Mouse (Mus musculus) splenic B cell, adult 2 months (primary cell): ENCODE results near the gene Pacsin2.

Experiments
- DNase-seq: peaks from one replicate; pipeline ENCODE4 v3.0.0-alpha.2; 2011; ENCODE audit warnings: low read depth, low spot score
- H3K27me3 ChIP-seq: 2 replicates; pipeline ENCODE4 v1.6.1; 2012; ENCODE audit warnings: mild to moderate bottlenecking, low read length, moderate library complexity, mixed read lengths; ENCODE audit not compliant: control insufficient read depth, poor library complexity, insufficient read depth, severe bottlenecking
- H3K36me3 ChIP-seq: 2 replicates; pipeline ENCODE4 v1.6.1; 2012; ENCODE audit warnings: mild to moderate bottlenecking, low read length, moderate library complexity, mixed read lengths; ENCODE audit not compliant: control insufficient read depth, poor library complexity, insufficient read depth, severe bottlenecking

The Pacsin2 gene

GRCm38 (mm10) chr15:83450007-83450406, 14.4 kb downstream of the Pacsin2 start:
- Histone ChIP-seq H3K36me3 (no peaks in the 10 kb centered on the region), H3K27me3 (no peaks in the 10 kb centered on the region)
- no peak for DNase-seq

DNA sequence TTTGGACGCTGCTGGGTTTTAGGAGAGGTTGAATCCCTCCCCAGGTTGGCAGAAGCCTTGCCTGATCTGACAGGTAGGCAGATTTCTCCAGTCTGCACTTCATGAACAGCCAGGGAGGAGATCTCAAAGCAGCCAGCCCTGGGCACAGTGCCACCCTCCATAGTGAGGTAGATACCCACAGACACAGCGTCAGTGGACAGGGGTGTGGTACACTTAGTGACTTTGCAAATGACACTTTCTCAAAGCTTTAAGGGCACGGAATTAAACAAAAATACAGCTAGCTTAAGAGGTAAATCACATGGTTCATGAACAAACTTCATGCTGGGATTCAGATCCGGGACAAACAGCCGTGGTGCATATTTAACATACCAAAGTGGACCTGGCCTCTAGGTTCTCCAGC, 15.8 kb downstream of the Pacsin2 start:
- Histone ChIP-seq H3K36me3 (no peaks in the 10 kb centered on the region), H3K27me3 (no peaks in the 10 kb centered on the region)
- DNase-seq, result no peak

- peak; percentile 39 for DNase-seq
- Histone ChIP-seq H3K27me3 (no peaks in the 10 kb centered on the region), H3K36me3 (no peaks in the 10 kb centered on the region)
These were observed 16.4 kb downstream of the Pacsin2 start for GRCm38 (mm10) chr15:83447791-83448544.

DNA sequence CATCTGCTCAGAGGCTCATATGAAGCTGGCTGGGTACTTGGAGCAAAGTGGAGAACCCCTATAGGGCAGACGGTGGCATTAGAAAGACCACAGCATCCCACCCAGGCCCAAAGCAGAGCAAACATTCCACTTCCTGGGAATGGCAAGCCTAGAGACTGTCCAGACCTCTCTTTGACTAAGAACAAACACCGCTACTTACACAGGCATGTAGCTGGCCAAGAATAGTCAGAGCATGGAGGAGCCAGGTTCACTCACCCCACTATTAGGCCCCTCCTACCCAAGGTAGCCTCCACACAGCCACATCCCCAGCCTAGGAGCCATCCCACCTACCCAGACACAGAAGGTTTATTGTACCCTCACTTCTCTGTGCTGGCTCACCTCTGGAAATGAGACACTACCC, 18.5 kb downstream of the Pacsin2 start:
- H3K27me3 ChIP-seq, result no peaks in the 10 kb centered on the region
- DNase-seq, result no peak
- H3K36me3 ChIP-seq, result no peaks in the 10 kb centered on the region

DNA sequence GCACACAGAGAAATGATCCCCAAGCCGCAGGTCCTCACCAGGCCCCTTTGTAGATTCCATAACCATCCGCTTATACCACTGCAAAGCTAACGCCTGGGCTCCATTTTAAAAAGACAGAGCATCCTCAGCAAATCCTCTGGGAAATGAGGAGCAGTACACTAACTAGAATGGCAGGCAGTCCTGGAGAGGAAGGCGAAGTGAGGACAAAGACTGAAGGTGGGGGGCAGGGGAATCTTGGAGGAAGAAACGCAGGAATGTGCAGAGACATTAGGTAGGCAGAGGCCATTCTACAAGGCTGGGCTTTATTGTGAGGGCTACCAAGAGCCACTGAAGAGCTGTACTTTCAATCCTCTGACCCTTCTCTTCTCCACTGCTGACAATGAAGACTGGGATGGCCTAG, 19.0 kb downstream of the Pacsin2 start:
- DNase-seq, result no peak
- no peaks in the 10 kb centered on the region for H3K36me3 ChIP-seq
- no peaks in the 10 kb centered on the region for H3K27me3 ChIP-seq

DNA sequence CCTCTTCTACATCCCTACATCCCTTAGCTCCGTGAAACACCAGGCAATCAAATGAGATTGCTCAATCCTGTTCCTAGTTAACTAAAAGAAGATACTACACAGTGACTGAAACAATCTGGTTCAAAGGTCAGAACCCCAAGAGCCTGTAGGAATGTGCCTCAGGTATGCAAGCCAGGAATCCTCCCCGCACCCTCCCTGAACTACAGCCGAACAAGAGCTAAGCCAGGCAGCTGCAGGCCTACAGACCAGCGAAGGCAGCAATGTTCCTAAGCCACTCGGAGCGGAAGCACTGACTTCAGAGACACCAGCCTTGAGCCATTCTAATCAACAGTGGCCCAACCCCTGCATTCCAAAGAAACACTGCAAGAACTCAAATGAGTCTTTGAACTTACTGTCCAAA, 20.0 kb downstream of the Pacsin2 start:
- no peak for DNase-seq
- no peaks in the 10 kb centered on the region for H3K27me3 ChIP-seq
- no peaks in the 10 kb centered on the region for H3K36me3 ChIP-seq

DNA sequence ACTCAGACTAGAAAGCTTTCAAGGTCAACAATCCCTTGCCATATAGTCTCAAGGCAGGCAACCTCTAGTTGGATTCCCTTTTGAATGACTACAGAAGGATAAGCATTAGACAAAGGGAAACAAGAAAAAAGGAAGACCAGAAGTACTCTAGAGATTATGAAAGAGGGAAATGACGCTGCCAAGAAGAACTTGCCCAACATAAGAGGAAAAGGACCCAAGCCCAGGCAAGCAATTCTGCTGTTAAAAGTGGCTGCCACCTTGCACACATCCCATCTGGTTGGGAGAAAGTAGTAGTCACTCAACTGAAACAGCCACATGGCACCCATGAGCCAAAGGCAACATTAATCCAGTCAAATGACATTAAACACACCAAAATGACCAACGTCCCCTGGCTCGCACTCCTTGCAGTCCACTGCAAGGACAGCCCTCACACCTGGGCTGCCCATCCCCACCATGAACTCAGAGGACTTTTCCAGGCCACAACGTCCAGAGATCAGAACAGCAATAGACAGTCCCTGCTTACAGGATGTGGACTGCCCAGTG, 21.8 kb downstream of the Pacsin2 start:
- DNase-seq, result no peak
- H3K27me3 ChIP-seq, result no peaks in the 10 kb centered on the region
- no peaks in the 10 kb centered on the region for H3K36me3 ChIP-seq

DNA sequence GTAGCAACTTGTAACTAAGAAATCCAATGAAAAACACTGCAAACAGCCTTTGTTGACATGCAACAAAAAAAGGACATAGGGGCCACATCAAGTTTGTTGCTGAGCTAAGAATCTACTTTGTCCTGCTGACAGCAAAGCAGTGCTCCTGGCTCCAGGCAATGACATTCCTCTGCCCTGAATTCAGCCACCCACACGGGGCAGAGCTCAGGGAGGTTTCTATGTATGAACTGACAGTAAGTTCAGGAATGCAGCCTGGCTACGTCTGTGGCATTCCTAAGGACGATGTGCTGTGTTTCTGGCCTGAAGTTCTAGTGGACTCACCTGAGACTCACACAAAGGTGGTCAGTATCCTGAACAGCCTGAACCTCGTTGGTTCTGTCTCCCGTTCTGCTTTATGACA, 23.7 kb downstream of the Pacsin2 start:
- H3K36me3 ChIP-seq, result no peaks in the 10 kb centered on the region
- no peak for DNase-seq
- H3K27me3 ChIP-seq, result no peaks in the 10 kb centered on the region

- Histone ChIP-seq H3K36me3 (no peaks in the 10 kb centered on the region), H3K27me3 (no peaks in the 10 kb centered on the region)
- no peak for DNase-seq
These were observed 27.9 kb downstream of the Pacsin2 start for GRCm38 (mm10) chr15:83436541-83436940.

- H3K36me3 ChIP-seq, result no peaks in the 10 kb centered on the region
- H3K27me3 ChIP-seq, result no peaks in the 10 kb centered on the region
- DNase-seq, result peak; percentile 31
These were observed 28.9 kb downstream of the Pacsin2 start for GRCm38 (mm10) chr15:83435324-83436090.

DNA sequence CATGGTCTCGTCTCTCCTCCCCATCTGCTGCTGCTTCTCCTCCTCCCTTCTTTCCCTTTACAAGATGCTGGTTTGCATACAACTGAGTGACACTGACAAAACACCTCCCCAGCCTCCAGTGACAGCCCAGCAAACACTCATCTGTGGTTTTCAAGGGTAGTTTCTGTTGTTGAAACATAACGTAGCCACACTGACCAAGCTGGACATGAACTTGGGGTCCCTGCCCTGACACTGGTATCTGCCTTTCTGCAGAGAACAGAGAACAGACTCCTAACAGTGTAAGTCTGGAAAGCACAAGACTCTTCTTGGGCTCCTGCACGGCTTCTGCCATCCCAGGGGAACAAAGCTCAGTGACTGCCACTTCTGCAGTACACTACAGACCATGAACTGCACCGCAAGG, 29.7 kb downstream of the Pacsin2 start:
- no peaks in the 10 kb centered on the region for H3K27me3 ChIP-seq
- no peak for DNase-seq
- no peaks in the 10 kb centered on the region for H3K36me3 ChIP-seq

GRCm38 (mm10) chr15:83433344-83433743, 31.1 kb downstream of the Pacsin2 start:
- no peaks in the 10 kb centered on the region for H3K27me3 ChIP-seq
- no peak for DNase-seq

DNA sequence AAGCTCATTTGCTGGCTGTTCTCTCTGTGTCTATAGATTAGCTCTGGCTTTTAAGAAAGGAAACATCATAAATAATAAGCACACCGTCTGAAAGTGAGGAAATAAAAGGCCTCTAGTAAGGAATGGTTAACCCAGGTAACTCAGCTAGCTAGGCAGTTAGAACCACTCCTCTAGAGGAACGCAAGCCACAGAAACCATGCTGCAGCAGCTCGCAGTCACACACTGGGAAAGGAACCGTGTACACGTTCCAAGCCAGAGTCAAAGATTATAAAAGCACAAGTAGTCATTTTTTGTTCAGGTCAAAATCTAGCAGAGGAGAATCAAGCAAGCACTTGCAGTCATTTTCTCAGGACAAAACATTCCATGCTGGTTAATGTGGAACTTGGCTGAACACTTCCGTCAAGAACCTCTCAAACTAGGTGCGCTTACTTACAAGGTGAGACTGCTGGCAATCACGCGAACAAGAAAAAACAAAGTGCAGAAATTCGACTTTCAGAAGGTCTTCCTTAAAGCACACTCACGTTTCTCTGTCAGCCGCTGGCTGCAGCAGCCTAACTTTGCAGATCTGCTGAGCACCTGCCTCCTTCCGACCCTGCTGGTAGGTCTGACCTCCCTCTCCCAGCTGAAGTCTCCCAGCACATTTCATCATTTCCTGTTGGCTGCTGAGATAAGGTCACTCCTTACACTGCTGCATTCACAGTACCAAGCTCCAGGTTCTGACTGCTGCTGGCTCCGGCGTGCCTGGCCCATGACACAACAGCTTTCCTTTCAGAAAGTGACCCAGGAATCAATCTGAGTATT, 32.0 kb downstream of the Pacsin2 start:
- H3K36me3 ChIP-seq, result no peaks in the 10 kb centered on the region
- DNase-seq, result peak; percentile 25
- H3K27me3 ChIP-seq, result no peaks in the 10 kb centered on the region

More at GRCm38 (mm10) chr15:83433344-83433743, 31.1 kb downstream of the Pacsin2 start:
- no peaks in the 10 kb centered on the region for H3K36me3 ChIP-seq

- H3K36me3 ChIP-seq, result no peaks in the 10 kb centered on the region
- H3K27me3 ChIP-seq, result no peaks in the 10 kb centered on the region
- DNase-seq, result peak; percentile 74
These were observed 33.2 kb downstream of the Pacsin2 start for GRCm38 (mm10) chr15:83430986-83431763.
